Mouse (Mus musculus) kidney, postnatal 14 days (tissue): ENCODE data around the gene Stat3.

Experiments
- DNase-seq: peaks from one replicate; pipeline ENCODE4 v3.0.0; 2022; ENCODE audit warnings: mixed read lengths

Stat3 gene

GRCm38 (mm10) chr11:100918007-100918406 is 21.3 kb downstream of the Stat3 start:
- no peak for DNase-seq

DNA sequence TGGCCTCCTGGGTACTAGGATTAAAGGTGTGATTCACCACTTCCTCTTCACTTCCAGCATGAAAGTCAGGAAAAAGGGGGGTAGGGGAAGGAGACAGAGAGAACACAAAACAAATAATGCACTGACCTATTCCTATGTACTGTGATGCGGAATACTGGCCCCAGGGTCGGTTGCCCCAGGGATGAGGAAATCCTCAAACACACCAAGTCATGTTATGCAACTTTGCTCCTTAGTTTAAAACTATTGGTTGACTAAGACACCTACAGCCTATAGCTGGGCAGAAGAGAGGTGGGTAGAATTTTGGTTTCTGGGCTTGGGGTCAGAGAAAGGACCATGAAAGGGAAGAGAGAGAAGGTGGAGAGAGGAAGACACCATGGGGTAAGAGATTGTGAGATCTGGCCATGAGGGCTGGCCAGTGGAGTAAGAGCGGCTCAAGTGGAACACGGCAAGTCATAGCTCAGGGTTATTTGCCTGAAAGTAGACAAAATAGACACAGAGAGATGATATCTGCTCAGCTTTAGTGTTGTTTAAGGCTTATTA is 22.8 kb downstream of the Stat3 start:
- DNase-seq, result no peak

GRCm38 (mm10) chr11:100915063-100915462 is 24.3 kb downstream of the Stat3 start:
- DNase-seq, result no peak

GRCm38 (mm10) chr11:100914415-100914814 is 24.9 kb downstream of the Stat3 start:
- no peak for DNase-seq

DNA sequence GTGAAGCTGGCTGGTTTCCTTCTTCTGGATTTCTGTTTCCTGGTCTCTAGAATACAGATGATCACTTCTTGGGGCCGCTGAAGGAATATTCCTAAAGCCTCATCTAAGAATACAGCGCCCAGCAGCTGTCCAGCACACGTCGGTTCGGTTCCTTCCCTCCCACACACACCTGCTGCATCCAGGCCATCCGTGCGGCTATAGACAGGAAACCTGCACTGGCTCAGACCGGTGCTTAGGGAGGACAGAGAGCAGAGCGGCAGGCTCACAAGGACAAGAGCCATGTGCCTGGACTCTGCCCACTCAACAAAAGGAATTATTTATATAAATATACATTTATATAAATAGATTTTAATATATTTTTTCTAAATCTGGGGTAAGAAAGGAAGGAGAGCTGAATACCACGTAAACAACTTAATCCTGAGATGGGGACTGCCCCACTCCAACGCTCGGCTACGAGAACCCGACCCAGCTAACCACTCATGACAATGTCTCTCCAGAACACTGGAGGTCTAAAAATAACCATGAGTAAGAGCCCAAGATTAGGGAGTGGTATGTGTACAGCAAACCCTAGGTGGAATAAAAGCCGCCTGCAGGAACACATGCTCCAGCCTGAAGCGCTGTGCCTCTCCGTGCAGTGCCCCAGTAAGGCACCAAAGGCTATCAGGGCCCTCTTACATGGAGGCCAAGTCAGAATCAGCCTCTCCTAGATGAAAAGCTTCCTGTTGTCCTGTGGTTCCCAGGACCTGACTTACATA is 26.8 kb downstream of the Stat3 start:
- DNase-seq, result no peak

DNA sequence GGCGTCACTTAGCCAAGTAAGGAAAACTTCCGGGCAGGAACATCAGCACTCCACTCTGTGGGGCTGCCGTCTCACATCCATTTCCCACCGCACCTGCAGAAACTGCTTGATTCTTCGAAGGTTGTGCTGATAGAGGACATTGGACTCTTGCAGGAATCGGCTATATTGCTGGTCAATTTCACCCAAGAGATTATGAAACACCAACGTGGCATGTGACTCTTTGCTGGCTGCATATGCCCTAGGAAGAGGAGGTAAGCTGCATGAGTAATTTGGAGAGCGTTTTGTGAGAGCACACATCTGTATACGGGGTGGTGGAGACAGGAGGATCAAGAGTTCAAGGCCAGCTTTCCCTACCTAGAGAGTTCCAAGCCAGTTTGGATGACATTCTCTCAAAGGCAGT is 30.8 kb downstream of the Stat3 start:
- no peak for DNase-seq

DNA sequence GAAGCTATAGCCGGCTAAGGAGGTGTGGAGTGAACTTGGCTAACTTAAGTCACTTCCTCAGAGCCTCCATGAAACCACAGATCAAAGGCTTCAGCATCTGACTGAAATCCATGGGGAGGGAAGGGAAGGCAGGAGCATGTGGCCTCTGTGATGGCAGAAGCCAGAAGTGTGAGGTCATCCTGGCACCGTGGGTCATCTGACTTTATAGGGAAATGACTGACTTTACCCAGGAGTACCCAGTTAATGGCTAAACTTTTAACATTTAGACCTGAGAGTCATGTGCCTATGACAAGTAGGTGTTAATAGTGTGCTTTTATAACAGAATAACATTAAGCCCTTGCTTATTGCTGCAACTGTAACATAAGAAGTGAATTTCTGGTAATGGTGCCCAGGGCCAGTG is 31.2 kb downstream of the Stat3 start:
- DNase-seq, result peak; percentile 23

GRCm38 (mm10) chr11:100906885-100907284 is 32.5 kb downstream of the Stat3 start:
- DNase-seq, result no peak

GRCm38 (mm10) chr11:100905929-100906328 is 33.4 kb downstream of the Stat3 start:
- DNase-seq, result no peak

DNA sequence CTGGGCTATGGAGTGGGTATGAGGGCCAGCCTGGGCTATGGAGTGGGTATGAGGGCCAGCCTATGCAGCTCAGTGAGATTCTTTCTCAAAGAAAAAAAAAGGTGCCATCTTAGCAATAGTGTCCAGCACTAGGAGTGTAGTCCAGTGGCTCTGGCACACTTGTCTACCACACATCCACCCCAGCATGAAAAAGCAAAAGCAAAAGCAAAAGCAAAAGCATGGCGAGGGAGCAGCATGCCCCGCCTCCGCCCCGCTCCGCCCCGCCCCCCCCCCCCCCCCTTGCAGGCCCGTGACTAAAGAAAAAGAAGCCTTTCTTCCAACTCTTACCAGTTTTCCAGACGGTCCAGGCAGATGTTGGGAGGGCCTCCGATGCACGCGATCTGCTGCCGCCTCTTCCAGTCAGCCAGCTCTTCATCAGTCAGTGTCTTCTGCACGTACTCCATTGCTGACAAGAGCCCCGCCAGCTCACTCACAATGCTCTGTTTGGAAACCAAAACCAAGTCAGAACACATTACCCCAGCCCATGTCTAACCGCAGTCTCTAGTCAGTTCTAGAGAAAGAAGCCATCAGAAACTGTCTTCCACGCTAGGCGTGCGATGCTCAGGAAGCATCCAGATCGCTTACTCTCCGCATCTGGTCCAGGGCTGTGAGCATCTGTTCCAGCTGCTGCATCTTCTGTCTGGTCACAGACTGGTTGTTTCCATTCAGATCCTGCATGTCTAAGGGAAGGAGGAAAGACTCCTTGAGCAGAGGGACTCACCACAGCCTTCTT is 34.6 kb downstream of the Stat3 start:
- DNase-seq, result no peak

- no peak for DNase-seq
Measured at GRCm38 (mm10) chr11:100898441-100899199, 40.7 kb downstream of the Stat3 start.

GRCm38 (mm10) chr11:100897294-100898231 is 41.8 kb downstream of the Stat3 start:
- DNase-seq, result no peak

DNA sequence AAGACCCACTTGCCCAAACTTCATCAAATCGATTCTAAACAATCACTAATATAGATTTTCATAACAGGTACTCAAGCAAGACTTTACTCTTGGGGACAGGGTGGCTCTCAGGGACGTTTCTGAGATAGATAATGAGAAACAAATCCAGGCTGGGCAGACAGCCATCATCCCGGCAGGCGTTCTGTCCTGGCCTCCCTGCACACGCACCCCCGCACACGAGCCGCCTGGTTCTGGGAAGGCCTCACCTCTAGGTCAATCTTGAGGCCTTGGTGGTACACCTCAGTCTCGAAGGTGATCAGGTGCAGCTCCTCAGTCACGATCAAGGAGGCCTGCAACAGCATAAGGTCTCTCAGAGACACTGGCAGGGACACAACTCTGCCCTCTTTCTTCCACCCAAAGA is 43.3 kb downstream of the Stat3 start:
- no peak for DNase-seq

GRCm38 (mm10) chr11:100894146-100894918 is 45.0 kb downstream of the Stat3 start:
- no peak for DNase-seq

DNA sequence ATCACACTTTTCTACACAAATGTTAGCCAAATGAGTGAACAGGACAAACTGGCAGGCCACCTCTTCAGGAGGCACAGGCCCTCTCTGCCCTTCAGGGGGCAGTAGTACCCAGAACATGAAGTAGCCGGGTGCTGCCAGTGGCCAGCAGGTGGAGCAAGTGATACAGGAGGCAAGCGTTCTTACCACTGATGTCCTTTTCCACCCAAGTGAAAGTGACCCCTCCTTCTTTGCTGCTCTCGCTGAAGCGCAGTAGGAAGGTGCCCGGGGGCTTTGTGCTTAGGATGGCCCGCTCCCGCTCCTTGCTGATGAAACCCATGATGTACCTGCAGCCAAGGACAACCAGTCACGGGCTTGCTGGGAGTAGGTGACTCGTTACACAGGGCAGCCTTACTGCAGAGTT is 45.9 kb downstream of the Stat3 start:
- peak; percentile 91 for DNase-seq

GRCm38 (mm10) chr11:100892435-100892834 is 46.9 kb downstream of the Stat3 start:
- no peak for DNase-seq

DNA sequence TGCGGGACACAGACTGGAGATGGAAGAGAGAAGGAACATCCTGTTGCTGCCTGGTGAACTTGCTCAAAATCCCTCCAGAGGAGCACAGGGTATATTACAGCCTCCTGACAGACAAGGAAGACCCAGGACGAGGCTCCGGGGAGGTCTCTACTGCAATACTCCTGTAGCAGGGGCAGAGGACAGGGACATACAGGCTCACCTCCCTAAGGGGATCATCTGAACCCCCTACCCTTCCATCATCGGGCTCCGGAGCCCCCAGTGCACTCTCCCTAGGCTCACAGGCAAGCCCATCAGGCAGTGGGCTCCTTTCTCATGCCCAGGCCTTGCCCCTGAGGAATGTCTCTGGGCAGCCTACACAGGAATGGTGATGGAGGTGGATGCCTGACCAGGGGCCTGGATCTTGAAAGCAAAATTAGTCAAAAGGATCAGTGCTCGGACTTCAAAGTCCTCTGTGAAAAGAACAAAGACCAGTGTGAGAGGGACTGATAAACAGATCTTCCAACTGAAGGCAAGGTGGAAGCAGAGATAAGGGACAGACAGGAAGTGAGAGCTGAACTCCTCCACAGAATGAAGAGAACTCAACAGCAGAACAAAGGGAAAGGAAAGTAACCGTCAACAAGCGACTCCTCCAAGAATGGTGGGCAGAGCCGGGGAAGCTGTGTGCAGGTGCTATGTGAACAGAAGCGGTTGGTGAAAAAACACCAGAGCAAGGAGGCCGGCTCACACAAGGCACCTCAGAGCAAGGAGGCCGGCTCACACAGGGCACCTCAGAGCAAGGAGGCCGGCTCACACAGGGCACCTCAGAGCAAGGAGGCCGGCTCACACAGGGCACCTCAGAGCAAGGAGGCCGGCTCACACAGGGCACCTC is 47.9 kb downstream of the Stat3 start:
- DNase-seq, result no peak

DNA sequence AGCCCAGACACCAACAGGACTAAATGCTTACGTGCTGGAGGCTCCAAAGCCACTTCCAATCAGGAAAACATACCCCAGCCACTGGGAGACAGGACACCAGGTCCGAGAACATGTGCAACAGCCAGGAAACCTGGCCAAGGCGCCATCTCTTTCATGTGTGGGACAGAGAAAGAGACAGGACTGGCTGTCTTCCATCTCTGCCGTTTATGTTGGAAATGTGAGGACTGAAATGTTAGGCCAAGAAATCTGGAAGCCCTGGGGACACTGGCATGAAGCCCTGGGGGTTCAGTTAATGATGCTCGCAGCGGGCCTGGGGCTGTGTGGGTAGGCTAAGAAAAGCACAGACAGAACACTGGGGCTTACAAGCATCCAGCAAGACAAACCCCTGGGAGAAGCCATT is 48.9 kb downstream of the Stat3 start:
- no peak for DNase-seq

GRCm38 (mm10) chr11:100888348-100888820 is 51.0 kb downstream of the Stat3 start:
- no peak for DNase-seq

GRCm38 (mm10) chr11:100887764-100888163 is 51.6 kb downstream of the Stat3 start:
- DNase-seq, result no peak
